Mouse (Mus musculus) heart, embryonic 16.5 days (tissue): ENCODE results near the gene Olfr548-ps1. TPM values are rescaled to one million over a fixed set of nuclear protein-coding genes. Genes with fewer than 3 reads are reported as not detected.
"Not testable (repeated sequence)": the region's sequence is repeated elsewhere in the genome, so short reads cannot be mapped to it uniquely, and the experiment has no call there.

ENCODE experiments used
- ATAC-seq: fragments of 200-750 bp; cut with Nextera tagmentation; replicated peaks from 2 replicates; pipeline ENCODE4 v1.8.0; 2017; ENCODE audit warnings: moderate number of reproducible peaks; ENCODE audit not compliant: insufficient read depth, low FRiP score; ENCODE audit errors: extremely low read depth
- H3K27ac ChIP-seq: fragments of 300-500 bp; sonication (generic); 2 replicates; pipeline ENCODE4 v1.5.1; 2014; ENCODE audit warnings: mild to moderate bottlenecking, low read length, control low read depth, moderate library complexity
- H3K27me3 ChIP-seq: fragments of 300-500 bp; sonication (generic); 2 replicates; pipeline ENCODE4 v1.6.1; 2014; ENCODE audit warnings: low read length, mixed read lengths; ENCODE audit not compliant: control insufficient read depth, insufficient read depth
- H3K36me3 ChIP-seq: fragments of 300-500 bp; sonication (generic); 2 replicates; pipeline ENCODE4 v1.6.1; 2014; ENCODE audit not compliant: control insufficient read depth, insufficient read depth
- H3K4me1 ChIP-seq: fragments of 300-500 bp; sonication (generic); 2 replicates; pipeline ENCODE4 v1.6.1; 2014; ENCODE audit warnings: low read length, mixed read lengths; ENCODE audit not compliant: control insufficient read depth, insufficient read depth
- H3K4me2 ChIP-seq: fragments of 300-500 bp; sonication (generic); 2 replicates; pipeline ENCODE4 v1.6.1; 2014; ENCODE audit warnings: low read depth, mild to moderate bottlenecking, control low read depth, low read length
- H3K4me3 ChIP-seq: fragments of 300-500 bp; sonication (generic); 2 replicates; pipeline ENCODE4 v1.5.1; 2014; ENCODE audit warnings: mild to moderate bottlenecking, control low read depth, low read length
- H3K9ac ChIP-seq: fragments of 300-500 bp; sonication (generic); 2 replicates; pipeline ENCODE4 v1.6.1; 2014; ENCODE audit warnings: low read length, control low read depth
- H3K9me3 ChIP-seq: fragments of 300-500 bp; sonication (generic); replicated peaks from 2 replicates; pipeline ENCODE4 v1.6.1; 2016; ENCODE audit warnings: low read length; ENCODE audit not compliant: control insufficient read depth
- WGBS: fragments of 180-500 bp; shearing (Covaris S2); extraction: QIAGEN DNeasy Blood & Tissue Kit; methylation state at CpG from one replicate; pipeline ENCODE4 v1.1.7; 2014; 5-methylcytosine and 5-hydroxymethylcytosine counted together
- polyA plus RNA-seq: library from polyadenylated mRNA; unstranded; fragments of >200 nt; fragmentation: Nextera tagmentation; extraction: Ambion mirVana; gene quantifications from 2 replicates; pipeline ENCODE4 v1.2.1, GENCODE M21; 2015

Olfr548-ps1 gene
- not detected in 2 replicates for polyA plus RNA-seq

- no peak within 1 kb of the TSS for H3K4me3 ChIP-seq
- 79% methylated on average over 2 of the region's 2 CpGs for WGBS
- no peaks in the 10 kb centered on the region for H3K9me3 ChIP-seq
- no peak within 1 kb of the TSS for H3K4me2 ChIP-seq
- H3K27me3 ChIP-seq: no peaks in the 10 kb centered on the region
- no peak within 1 kb of the TSS for H3K27ac ChIP-seq
- H3K4me1 ChIP-seq: no peaks in the 10 kb centered on the region
- no peak for ATAC-seq
- H3K36me3 ChIP-seq: no peaks in the 10 kb centered on the region
- H3K9ac ChIP-seq: no peak within 1 kb of the TSS
Observed at GRCm38 (mm10) chr7:102540596-102540995, at the start of gene Olfr548-ps1. Gene Olfr548-ps1, plus strand, starts transcription at chr7:102540896.

- H3K27ac ChIP-seq, H3K4me2 ChIP-seq, H3K9me3 ChIP-seq, H3K4me3 ChIP-seq, ATAC-seq, H3K4me1 ChIP-seq, H3K9ac ChIP-seq, H3K36me3 ChIP-seq, H3K27me3 ChIP-seq: not testable (repeated sequence)
- WGBS: 50% methylated on average over 7 of the region's 7 CpGs
Observed at GRCm38 (mm10) chr7:102494416-102494815, 46.3 kb upstream of the Olfr548-ps1 start.

- H3K9ac ChIP-seq: no peak within 1 kb of the TSS
- 54% methylated on average over 3 of the region's 3 CpGs for WGBS
- H3K4me3 ChIP-seq: no peak within 1 kb of the TSS
- H3K27ac ChIP-seq: no peak within 1 kb of the TSS
- H3K36me3 ChIP-seq: no peaks in the 10 kb centered on the region
- H3K4me1 ChIP-seq: no peaks in the 10 kb centered on the region
- H3K4me2 ChIP-seq: no peak within 1 kb of the TSS
- no peaks in the 10 kb centered on the region for H3K27me3 ChIP-seq
- no peaks in the 10 kb centered on the region for H3K9me3 ChIP-seq
- ATAC-seq: no peak
Observed at GRCm38 (mm10) chr7:102499473-102499872, 41.2 kb upstream of the Olfr548-ps1 start, which contains the start of gene Olfr545. Gene Olfr545, minus strand, starts transcription at chr7:102499573.

DNA sequence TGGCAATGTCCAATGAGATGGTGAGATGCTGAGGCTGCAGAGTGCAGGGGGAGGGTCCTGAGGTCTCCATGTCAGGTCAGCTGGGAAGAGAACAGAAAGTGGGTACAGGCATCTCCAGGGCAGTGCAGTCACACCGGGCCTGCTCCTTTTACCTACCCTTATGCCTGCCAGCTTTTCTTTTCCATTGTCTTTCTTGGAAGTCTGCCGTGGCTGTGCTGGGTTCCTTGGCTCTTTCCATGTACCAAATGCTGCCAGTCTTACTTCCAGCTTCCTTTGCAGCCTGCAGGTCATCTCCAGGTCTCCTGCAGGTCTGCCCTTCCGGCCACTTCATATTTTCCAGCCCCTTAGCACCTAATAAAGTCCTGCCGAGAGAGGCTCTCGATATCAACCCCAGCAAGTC lies 38.7 kb upstream of the Olfr548-ps1 start:
- no peak overlapping the region for H3K4me2 ChIP-seq
- H3K4me3 ChIP-seq: no peak overlapping the region
- no peaks in the 10 kb centered on the region for H3K27me3 ChIP-seq
- H3K9ac ChIP-seq: no peak overlapping the region
- no peaks in the 10 kb centered on the region for H3K36me3 ChIP-seq
- H3K4me1 ChIP-seq: no peaks in the 10 kb centered on the region
- H3K9me3 ChIP-seq: no peaks in the 10 kb centered on the region
- H3K27ac ChIP-seq: no peak overlapping the region
- ATAC-seq: no peak
- WGBS: 63% methylated on average over 5 of the region's 5 CpGs

DNA sequence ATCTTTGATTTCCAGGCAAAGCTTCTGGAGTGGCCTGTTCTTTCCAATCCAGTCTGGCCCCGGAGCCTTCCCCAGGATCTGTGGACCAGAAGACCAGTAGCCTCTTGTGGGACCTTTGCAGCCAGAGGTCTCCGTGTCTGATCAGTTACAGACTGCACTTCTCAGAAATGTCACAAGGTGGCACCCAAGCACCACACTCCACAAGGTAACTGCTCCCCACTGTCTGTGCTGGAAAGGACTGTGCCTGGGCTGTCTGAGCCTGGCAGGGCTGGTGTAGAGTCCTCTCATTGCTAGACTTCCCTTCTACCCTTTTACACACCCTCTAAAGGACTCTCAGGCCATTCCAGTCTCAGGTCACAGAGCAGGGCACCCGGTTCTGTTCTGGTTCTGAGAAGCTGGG lies 33.8 kb upstream of the Olfr548-ps1 start:
- Histone ChIP-seq H3K9me3 (no peaks in the 10 kb centered on the region), H3K36me3 (no peaks in the 10 kb centered on the region), H3K4me3 (no peak overlapping the region), H3K4me2 (no peak overlapping the region), H3K4me1 (no peaks in the 10 kb centered on the region), H3K27ac (no peak overlapping the region), H3K27me3 (peaks cover under 1% of the 10 kb centered on the region; the same call in 1 of the 2 replicates), H3K9ac (no peak overlapping the region)
- peak; percentile 39; the same call in 1 of the 2 replicates for ATAC-seq
- 31% methylated on average over 3 of the region's 3 CpGs for WGBS

DNA sequence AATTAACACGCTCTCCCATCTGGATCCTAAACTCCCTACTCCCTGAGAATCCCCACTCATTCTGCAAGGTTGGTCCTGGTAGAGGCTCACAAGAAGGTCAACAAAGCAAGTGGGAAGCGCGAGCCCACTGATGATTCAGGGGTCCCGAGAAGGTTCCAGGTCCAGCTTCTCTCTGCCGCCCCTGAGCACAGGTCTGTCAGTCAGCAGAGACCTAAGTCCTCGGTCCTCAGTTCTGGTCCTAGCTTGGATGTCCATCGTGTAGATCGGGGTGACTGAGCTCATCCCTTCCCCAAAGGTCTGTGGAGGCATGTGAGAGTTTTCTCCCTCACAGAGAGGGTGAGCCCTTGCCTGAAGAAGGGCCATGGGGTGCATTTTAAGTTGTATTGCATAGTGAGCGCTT lies 32.6 kb upstream of the Olfr548-ps1 start:
- Histone ChIP-seq H3K4me3 (no peak overlapping the region), H3K36me3 (no peaks in the 10 kb centered on the region), H3K27ac (no peak overlapping the region), H3K4me2 (no peak overlapping the region), H3K9ac (no peak overlapping the region), H3K27me3 (peaks cover 6% of the 10 kb centered on the region), H3K4me1 (no peaks in the 10 kb centered on the region), H3K9me3 (no peaks in the 10 kb centered on the region)
- no peak for ATAC-seq
- 81% methylated on average over 9 of the region's 9 CpGs for WGBS

GRCm38 (mm10) chr7:102508666-102509065 lies 32.0 kb upstream of the Olfr548-ps1 start:
- Histone ChIP-seq H3K27ac (no peak overlapping the region), H3K4me2 (no peak overlapping the region), H3K36me3 (no peaks in the 10 kb centered on the region), H3K4me1 (no peaks in the 10 kb centered on the region), H3K4me3 (no peak overlapping the region), H3K9ac (no peak overlapping the region), H3K9me3 (no peaks in the 10 kb centered on the region), H3K27me3 (peaks cover 7% of the 10 kb centered on the region)
- no peak for ATAC-seq
- WGBS: 76% methylated on average over 6 of the region's 6 CpGs

- H3K9ac ChIP-seq: no peak overlapping the region
- H3K36me3 ChIP-seq: no peaks in the 10 kb centered on the region
- H3K4me2 ChIP-seq: no peak overlapping the region
- H3K4me3 ChIP-seq: no peak overlapping the region
- WGBS: 87% methylated on average over 7 of the region's 7 CpGs
- no peak for ATAC-seq
- no peaks in the 10 kb centered on the region for H3K4me1 ChIP-seq
- H3K27ac ChIP-seq: no peak overlapping the region
- peaks cover 14% of the 10 kb centered on the region for H3K27me3 ChIP-seq
- H3K9me3 ChIP-seq: no peaks in the 10 kb centered on the region
Observed at GRCm38 (mm10) chr7:102509726-102510125, 31.0 kb upstream of the Olfr548-ps1 start.

- no peak for ATAC-seq
- H3K9ac ChIP-seq: no peak overlapping the region
- H3K27ac ChIP-seq: no peak overlapping the region
- WGBS: 88% methylated on average over 10 of the region's 10 CpGs
- H3K4me1 ChIP-seq: peaks cover 8% of the 10 kb centered on the region
- no peak overlapping the region for H3K4me3 ChIP-seq
- no peak overlapping the region for H3K4me2 ChIP-seq
- peaks cover 17% of the 10 kb centered on the region for H3K27me3 ChIP-seq
- no peaks in the 10 kb centered on the region for H3K36me3 ChIP-seq
- H3K9me3 ChIP-seq: no peaks in the 10 kb centered on the region
Observed at GRCm38 (mm10) chr7:102511927-102512326, 28.8 kb upstream of the Olfr548-ps1 start.
